ENCODE assay signal across 8 mouse cellular contexts in the genomic region with DNA sequence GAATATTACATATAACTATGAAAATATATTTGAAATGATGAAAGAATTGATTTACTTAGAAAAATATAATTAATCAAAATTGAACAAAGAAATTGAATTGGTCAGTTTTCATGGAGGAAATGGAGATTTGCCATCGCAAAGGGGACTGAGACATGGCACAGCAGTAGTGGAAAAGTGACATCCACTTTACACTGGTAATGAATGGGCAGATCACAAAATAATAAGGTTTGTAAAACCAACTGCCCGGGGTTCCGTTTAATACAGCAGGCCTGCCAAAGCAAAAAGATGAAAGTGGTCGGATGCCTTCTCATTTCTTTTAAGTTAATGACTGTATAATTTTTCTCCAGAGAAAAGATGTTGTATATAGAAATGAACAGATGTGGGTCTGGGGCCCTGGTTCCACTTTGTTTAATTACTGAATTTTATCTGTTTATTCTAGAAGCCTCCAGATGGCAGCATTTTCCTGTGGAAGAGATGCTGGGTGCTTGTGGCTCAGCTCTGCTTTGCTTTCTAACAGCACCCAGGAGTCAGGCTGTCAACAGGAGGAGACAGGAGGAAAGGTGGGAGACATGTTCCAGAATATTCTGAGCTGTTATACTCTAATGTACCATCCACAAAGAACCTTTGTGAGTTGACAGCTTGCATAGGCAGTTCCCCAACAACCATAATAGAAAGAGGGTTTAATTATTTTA.
DNase-seq lines count a peak whose midpoint lies in the region; ATAC-seq and TF ChIP-seq lines count a peak whose summit lies in the region.

No protein-coding gene starts in this region.

- H3K4me2 ChIP-seq in forebrain, embryonic 15.5 days (replicated peaks) = no peak overlapping the region

- peak; percentile 76 for ATAC-seq in forebrain, embryonic 15.5 days (replicated peaks)
- no peak for ATAC-seq in activated CD4-positive, CD25-positive, alpha-beta regulatory T cell, adult 4 months

- no peaks in the 10 kb centered on the region for H3K36me3 ChIP-seq in liver, adult 2 months (ENCODE audit: control insufficient read depth, insufficient read depth, low read length)
- H3K36me3 ChIP-seq in forebrain, embryonic 15.5 days = no peaks in the 10 kb centered on the region

- H3K27ac ChIP-seq in liver, adult 2 months (replicated peaks; ENCODE audit: insufficient read depth, low read depth, low read length) = no peak overlapping the region
- H3K27ac ChIP-seq in forebrain, embryonic 15.5 days (replicated peaks) = no peak overlapping the region

- no peak overlapping the region for H3K9ac ChIP-seq in liver, adult 2 months (ENCODE audit: low read depth, low read length)
- no peak overlapping the region for H3K9ac ChIP-seq in forebrain, embryonic 15.5 days (replicated peaks)

- 71% methylated on average over 4 of the region's 4 CpGs for WGBS in liver, adult 2 months
- WGBS in forebrain, embryonic 15.5 days = 58% methylated on average over 4 of the region's 4 CpGs

- H3K79me2 ChIP-seq in liver, adult 2 months (ENCODE audit: control insufficient read depth, insufficient read depth, low read length) = no peaks in the 10 kb centered on the region

- TF ChIP-seq CTCF in liver, adult 2 months (IDR thresholded peaks at IDR 0.05; ENCODE audit: low read depth, low read length) = no peak
- TF ChIP-seq CTCF in brain, embryonic 14.5 days (IDR thresholded peaks at IDR 0.05; ENCODE audit: borderline replicate concordance, extremely low read depth, insufficient read depth, insufficient read length) = peak; percentile 67

- H3K4me3 ChIP-seq in liver, adult 2 months (ENCODE audit: insufficient read depth, low read depth, low read length) = no peak overlapping the region
- H3K4me3 ChIP-seq in forebrain, embryonic 15.5 days = no peak overlapping the region

- TF ChIP-seq POLR2A in liver, adult 2 months (IDR thresholded peaks at IDR 0.05; ENCODE audit: extremely low read depth, insufficient read depth, low read length) = no peak
- TF ChIP-seq POLR2A in brain, embryonic 14.5 days (IDR thresholded peaks at IDR 0.05; ENCODE audit: borderline replicate concordance, extremely low read depth, insufficient read depth, insufficient read length, poor library complexity, severe bottlenecking) = no peak

- intact Hi-C loops in left cerebral cortex, postnatal 4 days (cut with DNase I) = loop anchor here (10.0 kb wide), 2 partner anchors 1019 to 1979 kb away; no protein-coding TSS in a partner anchor

- H3K9me3 ChIP-seq in forebrain, embryonic 15.5 days = no peaks in the 10 kb centered on the region

- no peaks in the 10 kb centered on the region for H3K27me3 ChIP-seq in liver, adult 2 months (ENCODE audit: control insufficient read depth, insufficient read depth, low read length)
- H3K27me3 ChIP-seq in forebrain, embryonic 15.5 days = no peaks in the 10 kb centered on the region

- peak; percentile 5 for DNase-seq in liver, adult 2 months (ENCODE audit: extremely low read depth, low read depth, low spot score)
- DNase-seq in liver = no peak
- DNase-seq in brain, embryonic 14.5 days (ENCODE audit: low read depth) = peak; percentile 92
- peak; percentile 19 to 24 for DNase-seq in kidney, adult 8-10 months
- peak; percentile 42 for DNase-seq in left cerebral cortex, postnatal 4 days
- DNase-seq in right cerebral cortex, postnatal 10 days (ENCODE audit: low spot score in 2 of 2) = peak; percentile 63 to 69

- no peaks in the 10 kb centered on the region for H3K4me1 ChIP-seq in liver, adult 2 months (ENCODE audit: control insufficient read depth, insufficient read depth, low read length)
- no peaks in the 10 kb centered on the region for H3K4me1 ChIP-seq in forebrain, embryonic 15.5 days
